Mouse (Mus musculus) thymus, postnatal 4 days (tissue): ENCODE measurements around the gene Tex33.
"Not testable (repeated sequence)": the region's sequence is repeated elsewhere in the genome, so short reads cannot be mapped to it uniquely, and the experiment has no call there.

Experiments used
- DNase-seq: peaks from one replicate; pipeline ENCODE4 v3.0.0; 2021

Gene Tex33

DNA sequence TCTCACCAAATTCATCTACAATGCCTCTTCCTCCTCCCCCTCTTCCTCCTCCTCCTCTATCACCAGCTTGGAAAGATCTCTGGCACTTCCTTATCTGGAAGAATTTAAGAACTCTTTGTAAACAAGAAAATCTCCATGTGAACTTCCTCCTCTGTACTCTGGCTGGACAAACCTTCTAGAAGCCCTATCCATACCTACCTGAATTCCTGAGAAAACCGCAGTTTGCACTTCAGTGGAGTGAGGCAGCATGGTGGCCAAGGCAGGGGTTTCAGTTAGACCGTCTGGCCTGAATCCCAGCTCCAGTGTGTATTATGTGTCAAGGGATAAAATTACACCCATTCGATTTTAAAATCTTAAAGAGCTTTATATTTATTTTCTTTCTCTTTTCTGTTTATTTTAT, 22.9 kb downstream of the Tex33 start:
- no peak for DNase-seq

DNA sequence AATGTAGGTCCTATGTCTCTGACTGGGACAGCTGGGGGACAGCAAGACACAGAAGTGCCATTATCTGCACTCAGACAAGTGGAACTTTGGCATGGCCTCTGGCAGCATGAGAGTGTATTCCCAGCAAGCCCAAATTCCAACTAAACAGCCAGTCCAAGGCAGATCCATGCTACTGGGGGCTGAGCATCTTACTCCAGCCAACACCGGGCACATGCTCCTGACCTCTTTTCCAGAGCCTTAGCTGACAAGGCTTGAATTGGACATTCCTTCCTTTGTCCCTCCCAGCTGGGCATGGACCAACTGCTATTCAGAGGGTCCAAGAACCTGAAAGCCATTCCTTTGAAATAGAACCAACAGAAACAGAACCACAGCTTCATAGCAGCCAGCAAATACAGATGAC, 26.1 kb downstream of the Tex33 start:
- DNase-seq, result no peak

DNA sequence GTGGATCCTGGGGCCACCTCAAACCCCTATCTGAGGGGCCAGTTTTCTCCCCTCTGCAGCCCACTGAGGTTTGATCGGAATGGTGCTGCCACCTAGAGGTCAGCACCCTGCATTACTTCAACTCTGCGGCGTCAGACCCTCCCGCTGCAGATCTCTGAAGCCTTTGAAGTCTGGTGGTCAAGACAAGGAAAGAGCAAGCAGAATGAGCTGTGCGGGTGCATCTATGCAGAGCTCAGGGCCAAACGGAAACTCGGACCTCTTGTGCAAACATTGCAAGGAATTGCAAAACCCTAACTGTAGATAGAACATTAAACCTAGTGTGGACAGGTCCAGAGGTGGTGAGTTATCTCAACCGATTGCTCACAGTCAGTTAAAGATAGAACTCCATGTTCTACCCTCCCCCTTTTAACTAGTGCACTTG, 26.8 kb downstream of the Tex33 start:
- peak; percentile 68 for DNase-seq

DNA sequence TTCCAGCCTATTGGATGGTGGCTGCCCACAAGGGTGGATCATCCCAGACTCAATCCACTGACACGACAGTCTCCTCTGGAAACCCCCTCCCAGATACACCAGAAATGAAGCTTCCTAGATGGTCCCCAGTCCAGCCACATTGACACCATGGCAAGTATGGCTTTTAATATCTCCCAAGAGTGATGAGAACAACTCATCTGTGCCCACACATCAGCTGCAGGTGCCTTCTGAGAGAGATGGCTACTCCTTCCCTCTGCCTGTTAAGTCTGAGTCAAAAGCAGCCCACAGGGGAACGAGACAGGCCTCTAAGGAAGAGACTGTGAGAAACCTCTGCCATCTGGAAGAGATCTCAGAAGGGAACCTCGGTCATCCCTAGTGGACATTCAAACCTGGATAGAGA, 27.9 kb downstream of the Tex33 start:
- no peak for DNase-seq

DNA sequence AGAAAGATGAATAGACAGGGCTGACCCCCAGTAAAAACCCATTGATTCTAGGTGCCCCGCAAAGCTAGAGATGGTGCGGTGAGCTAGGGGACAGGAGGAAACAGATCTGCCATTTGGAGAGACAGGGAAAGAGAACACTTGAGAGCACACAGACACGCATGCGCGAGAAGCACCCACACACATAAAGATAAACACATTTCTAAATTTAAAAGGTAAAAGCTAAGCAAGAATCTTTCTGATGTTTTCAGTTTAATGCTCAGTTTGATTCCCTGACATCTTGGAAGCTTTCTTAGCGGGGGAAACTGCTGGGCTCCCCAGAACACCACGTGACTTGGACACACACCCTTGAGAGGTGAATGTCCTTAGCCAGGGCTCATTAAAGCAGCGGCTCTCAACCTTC, 28.8 kb downstream of the Tex33 start:
- DNase-seq, result no peak

DNA sequence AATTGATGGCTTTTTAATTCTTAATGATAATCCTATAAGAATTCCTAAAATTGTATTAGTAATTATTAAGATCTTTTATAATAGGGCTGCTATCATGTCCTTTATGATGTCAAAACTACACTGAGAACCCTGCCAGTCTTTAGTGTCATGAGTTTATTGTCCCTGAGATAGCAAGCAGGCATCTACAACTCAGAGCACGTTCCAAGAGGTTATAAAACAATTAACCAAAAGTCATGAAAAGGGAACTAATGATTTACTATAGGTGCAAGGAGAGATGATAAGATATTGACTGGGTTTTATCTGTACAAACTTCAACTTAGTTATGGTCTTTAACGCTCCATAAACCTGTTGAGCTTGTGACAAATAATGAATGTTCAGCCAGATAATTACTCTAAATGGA, 29.8 kb downstream of the Tex33 start:
- no peak for DNase-seq

DNA sequence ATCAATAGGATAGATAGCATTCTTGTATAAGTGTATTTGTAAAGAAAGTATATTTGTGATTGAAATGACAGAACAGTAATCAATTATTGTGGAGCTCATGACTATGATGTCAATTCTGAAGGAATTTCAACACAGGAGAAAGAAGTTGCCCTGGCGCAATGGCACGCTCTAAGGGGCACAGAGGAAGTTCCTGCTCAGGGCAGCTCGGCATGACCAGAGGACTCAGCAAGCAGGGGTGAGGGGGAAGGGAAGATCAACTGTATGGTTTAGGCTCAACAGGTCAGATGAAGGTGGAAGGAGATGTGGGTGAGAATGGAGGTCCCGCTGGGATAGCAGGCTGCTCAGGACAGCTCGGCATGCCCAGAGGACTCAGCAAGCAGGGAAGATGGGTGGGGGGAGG, 40.2 kb downstream of the Tex33 start:
- no peak for DNase-seq

DNA sequence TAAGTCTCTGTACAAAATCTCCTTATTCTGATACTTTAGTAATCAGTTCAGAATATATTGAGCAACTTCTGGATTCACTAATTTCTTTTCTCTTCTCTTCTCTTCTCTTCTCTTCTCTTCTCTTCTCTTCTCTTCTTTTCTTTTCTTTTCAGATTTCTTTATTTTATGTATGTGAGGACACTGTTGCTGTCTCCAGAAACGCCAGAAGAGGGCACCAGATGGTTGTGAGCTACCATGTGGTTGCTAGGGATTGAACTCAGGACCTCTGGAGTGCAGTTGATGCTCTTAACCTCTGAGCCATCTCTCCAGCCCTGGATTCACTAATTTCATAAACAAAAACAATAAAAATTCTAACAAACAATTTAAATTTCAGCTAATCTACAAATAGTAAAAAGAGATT, 40.8 kb downstream of the Tex33 start:
- peak; percentile 77 for DNase-seq

DNA sequence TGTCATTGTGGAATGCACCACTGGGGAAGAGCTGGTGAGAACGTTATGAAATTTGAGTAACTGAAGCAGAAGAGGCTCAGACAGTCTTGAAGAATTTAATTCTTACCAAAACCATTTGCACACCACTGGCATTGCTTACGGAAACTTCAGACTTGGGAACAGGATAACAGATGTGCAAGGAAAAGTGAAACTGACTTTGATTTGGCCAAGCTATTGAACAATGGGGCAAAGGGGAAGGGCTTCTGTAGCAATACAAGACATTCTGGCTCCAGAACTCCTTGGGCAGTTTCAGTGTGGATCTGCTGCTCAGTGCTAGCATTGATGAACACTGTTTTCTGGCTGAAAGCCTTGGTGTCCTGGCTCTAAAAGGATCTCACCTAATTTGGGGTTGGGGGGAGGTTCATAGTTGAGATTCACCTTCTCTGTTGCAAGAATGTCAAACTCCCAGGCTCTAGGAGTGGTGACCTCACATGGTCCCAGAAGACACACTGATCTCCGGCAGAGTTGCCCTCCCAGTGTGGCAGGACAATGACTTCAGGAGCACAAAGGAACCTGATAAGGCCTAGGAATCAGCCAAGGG, 44.0 kb downstream of the Tex33 start:
- no peak for DNase-seq

DNA sequence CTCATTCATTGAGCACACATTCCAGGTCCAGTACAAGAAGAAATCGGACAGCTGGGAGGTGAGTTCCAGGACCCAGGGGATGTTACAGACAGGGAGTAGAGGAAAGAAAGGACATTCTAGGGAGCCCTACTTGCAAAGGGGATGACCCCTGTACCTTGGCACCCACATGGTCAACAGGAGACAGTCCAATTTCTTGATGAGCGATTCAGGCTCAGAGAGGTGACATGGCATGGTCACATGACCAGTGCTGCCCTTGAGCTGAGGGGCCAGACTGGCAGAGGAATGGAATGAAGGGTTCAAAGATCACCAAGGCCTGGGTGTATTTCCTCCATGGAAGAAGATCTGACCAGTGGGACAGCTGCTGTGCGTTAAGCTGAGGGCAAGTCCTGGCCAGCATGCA, 51.1 kb downstream of the Tex33 start:
- DNase-seq, result no peak

DNA sequence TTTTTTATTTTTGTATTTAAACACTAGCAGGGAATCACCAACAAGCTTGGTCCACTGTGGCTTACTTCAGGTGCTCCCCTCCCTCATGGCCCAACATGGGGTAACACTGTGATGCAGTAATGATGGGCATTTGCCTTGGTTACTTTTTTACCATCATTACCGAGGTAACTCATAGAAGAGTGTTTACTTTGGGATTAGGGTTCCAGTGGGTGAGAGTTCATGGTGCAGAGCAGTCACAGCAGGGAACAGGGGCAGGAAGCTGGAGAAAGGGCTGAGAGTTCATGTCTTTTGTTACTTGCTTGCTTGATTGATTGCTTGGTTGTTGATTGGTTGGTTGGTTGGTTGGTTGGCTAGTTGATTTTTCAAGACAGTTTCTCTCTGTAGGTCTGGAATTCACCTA, 52.0 kb downstream of the Tex33 start:
- DNase-seq, result no peak

DNA sequence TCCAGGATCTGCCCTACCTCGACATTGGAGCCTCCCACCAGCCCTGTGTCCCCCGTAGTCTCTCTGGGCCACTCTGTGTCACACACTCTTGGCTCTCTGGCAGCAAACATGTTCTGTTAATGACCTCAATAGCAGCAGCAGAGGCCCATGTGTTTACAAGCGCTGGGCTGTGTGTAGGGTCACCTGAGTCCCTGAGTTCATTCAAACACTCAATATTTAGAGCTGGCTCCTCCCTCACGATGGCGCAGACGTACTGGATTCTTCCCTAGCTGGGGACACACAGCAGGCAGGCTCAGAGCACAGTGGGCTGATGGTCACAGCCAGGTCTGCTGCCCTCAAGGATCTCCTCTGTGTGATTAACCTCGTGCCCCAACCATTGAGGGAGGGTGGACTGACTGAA, 54.8 kb downstream of the Tex33 start:
- DNase-seq, result not testable (repeated sequence)

DNA sequence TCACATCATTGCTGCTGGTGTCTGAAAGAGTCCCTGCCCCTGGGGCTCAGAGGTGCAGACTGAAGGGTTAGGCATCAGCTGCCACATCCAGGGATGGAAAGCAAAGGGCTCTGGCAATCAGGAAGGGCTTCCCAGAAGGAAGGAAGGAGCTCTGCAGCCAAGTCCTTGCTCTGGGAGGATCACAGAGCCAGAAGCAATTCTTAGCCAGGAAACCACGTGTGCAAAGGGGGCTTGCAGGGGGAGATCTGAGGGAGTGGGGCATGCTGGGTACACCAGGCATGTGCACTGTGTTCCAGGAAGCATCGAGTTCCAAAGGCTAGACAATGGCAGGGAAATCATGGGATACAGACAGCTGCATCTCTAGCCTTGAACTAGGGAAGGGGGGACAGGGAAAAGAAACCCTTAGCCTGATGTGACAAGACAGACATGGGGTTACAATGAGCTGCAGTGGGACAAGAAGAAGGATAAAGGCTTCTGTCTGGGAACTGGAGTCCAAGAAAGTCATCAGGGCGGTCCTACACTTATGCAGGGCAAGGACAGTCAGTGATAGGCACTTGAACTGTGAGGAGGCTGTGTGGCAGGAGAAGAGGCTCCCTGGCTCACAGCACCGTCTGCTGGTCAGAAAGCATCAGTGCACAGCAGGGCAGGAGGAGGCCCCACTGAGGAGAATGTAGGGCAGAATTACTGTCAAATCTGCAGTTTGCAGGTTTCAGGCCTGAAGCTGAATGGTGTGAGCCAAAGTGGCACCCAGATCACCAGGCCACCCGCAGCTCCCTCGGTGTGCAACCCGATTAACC, 55.9 kb downstream of the Tex33 start:
- peak; percentile 73 for DNase-seq

DNA sequence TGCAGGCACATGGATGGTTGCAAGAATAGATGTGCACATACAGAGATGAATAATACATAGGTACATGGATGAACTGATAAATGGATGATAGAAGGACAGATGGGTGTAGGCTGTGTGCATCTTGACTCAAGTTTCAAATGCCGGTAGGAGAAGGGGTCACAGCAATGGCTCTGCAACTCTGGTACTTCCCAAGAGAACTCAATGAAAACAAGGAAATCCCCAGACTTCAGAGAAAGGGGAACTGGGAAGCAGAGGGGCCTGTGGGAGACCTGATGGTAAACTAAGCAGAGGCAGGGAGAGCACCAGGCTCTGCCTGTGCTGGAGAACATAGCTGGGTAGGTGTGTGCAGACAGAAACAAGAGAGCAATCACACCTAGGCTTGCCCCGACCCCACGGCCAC, 61.3 kb downstream of the Tex33 start:
- DNase-seq, result no peak

DNA sequence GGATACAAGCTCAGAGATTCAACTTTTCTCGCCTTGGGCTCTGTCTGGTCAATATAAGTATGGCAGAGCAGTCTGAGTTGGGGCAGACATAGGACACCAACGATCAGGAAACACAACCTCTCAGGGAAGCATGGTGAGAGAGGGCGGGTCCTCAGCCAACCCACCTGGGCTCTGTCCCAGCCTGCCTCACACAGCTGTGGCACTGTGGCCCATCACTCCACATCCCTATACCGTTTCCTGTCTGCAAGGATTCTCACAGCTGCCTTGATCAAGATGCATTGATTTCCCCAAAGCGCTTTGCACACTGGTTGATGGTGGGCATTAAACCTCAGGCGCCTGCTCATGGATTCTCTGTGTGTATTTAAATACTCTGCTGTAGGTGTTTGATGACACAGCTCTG, 62.7 kb downstream of the Tex33 start:
- peak; percentile 51 for DNase-seq

DNA sequence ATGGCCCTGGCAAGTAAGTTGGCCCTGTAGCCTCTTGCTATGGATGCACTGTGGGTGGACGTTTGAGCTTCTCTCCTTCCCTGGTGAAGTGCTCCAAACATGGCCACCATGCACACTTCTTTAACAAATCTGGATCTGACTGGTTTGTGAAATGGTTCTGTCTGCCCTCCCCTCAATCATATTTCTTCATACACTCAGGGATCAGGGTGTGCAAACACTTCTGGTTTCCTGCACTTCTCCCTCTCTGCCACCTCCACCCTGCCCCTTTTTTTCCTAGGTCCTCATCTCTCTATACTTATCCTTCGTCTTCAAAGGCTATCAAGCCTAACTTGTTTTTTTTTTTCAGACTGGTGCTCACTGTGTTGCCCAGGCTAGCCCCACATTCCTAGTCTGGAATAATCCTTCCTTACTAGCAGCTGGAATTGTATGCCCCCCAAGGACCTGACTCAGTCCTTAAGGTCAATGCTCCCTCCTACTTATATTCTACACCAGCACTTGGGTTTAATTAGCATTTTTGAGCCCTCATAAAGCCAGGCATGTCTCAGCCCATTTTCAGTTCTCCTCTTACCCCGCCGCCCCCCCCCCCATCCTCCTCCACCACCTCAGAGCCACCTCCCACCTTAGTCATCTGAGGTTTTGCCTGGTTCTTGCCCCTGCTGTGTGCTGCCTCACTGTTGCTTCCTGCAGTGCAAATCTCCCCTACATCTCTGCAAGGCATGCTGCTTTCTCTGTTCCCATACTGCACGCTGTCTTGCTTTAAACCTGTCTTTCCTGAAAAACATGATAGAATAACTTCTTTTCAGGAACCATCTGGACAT, 64.0 kb downstream of the Tex33 start:
- DNase-seq, result no peak

DNA sequence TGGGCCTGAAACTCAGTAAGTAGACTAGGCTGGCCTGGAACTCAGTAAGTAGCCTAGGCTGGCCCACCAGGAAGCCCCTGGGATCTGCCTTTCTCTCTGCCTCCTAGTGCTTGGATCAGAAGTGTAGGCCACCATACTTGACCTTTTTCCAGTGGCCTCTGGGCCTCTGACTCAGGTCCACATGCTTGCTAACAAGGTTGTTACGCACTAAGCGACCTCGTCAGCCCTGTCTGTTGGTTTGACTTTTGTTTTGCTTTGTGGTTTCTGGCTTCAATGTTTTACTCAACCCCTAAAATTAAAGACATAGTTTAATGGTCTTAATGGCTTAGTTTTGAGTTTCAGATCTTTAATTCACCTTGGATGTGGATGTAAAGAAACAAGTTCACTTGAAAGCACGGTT, 65.0 kb downstream of the Tex33 start:
- DNase-seq, result no peak

DNA sequence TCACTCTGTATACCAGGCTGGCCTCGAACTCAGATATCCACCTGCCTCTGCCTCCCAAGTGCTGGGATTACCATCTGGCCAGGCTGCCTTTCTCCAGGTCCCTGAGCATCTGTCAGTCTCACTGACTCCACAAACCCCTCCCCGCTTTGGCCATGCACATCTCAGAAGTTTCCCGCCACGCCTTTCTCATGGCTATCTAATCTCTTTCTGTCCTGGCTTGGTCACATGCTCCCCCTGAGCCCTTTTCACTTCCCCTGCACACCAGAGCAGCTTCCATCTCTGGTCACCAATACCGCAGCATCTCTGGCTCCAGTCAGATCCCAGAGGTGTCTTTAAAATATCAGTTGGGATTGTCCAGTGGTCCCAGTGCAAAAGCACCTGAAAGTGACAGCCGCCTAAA, 65.7 kb downstream of the Tex33 start:
- DNase-seq, result not testable (repeated sequence)

DNA sequence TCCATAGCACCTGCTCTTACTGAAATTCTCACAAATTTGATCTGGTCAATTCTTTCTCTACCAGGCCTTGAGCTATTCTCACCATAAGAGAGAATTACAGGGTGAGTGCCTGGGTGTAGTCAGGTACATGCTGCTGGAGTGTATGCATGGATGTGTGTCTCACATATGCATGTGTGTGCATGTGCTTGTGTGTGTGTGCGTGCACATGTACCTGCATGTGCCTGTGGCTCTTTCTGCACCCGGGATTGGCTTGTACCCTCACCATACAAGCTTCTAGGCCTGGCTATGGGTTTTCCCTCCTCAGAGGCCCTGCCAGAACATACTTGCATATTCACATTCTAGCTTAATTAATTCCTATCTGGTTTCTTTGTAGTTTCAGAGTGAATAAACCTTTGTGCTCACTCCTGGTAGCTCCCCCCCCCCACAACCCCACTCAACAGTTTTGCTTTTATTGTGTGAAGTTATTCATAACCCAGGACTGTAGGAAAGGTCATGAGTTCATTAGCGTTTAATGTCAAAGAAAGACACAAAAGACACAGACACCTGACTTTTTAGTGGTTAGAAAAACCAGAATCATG, 67.1 kb downstream of the Tex33 start:
- no peak for DNase-seq
